Mouse (Mus musculus) macrophage (primary cell): ENCODE measurements around the gene Vps16. TPM values are rescaled to one million over a fixed set of nuclear protein-coding genes. Genes with fewer than 3 reads are reported as not detected.

Experiments
- polyA plus RNA-seq: library from polyadenylated mRNA; stranded (reverse); fragments of 250-400 nt; gene quantifications from 3 replicates; pipeline ENCODE4 v1.2.4, GENCODE M21; 2018; ENCODE audit warnings: inconsistent platforms

Gene Vps16
- polyA plus RNA-seq, 1 experiment from 2014 or later: 54.6 TPM

Other genes with a start within 250 kb of the Vps16 start
- gene Snrpb, start 244.9 kb upstream of the Vps16 start, polyA plus RNA-seq: 53.8 to 226 TPM (median 142 TPM) in 3 replicates
- gene Tmc2, start 229.1 kb upstream of the Vps16 start, polyA plus RNA-seq: not detected in 3 replicates
- gene Nop56, start 149.9 kb upstream of the Vps16 start, polyA plus RNA-seq: 38.9 to 156 TPM (median 72.2 TPM) in 3 replicates
- 93.5 to 120 TPM (median 103 TPM) in 3 replicates for gene Idh3b, start 139.8 kb upstream of the Vps16 start, polyA plus RNA-seq
- not detected in 3 replicates for gene Ebf4, start 129.2 kb upstream of the Vps16 start, polyA plus RNA-seq
- gene Cpxm1, start 26.8 kb upstream of the Vps16 start, polyA plus RNA-seq: 0.23 TPM in 1 of 3 replicates, not detected in the others
- not detected in 3 replicates for gene Gm28372, start 19.1 kb upstream of the Vps16 start, polyA plus RNA-seq
- gene 1700020A23Rik, start 19.1 kb upstream of the Vps16 start, polyA plus RNA-seq: not detected in 3 replicates
- not detected in 3 replicates for gene Tmem239, start 17.9 kb upstream of the Vps16 start, polyA plus RNA-seq
- gene Pced1a, start 362 bp downstream of the Vps16 start, polyA plus RNA-seq: 9.0 to 12.8 TPM (median 11.4 TPM) in 3 replicates
- gene Ptpra, start 25.9 kb downstream of the Vps16 start, polyA plus RNA-seq: 146 to 403 TPM (median 209 TPM) in 3 replicates
- 14.0 to 43.6 TPM (median 23.4 TPM) in 3 replicates for gene Mrps26, start 139.4 kb downstream of the Vps16 start, polyA plus RNA-seq
- gene Oxt, start 151.8 kb downstream of the Vps16 start, polyA plus RNA-seq: not detected in 3 replicates
- gene Avp, start 158.2 kb downstream of the Vps16 start, polyA plus RNA-seq: not detected in 3 replicates
- gene Fastkd5, start 205.7 kb downstream of the Vps16 start, polyA plus RNA-seq: 5.1 to 6.4 TPM (median 6.0 TPM) in 3 replicates
- 3.2 to 4.9 TPM (median 3.9 TPM) in 3 replicates for gene Ubox5, start 205.7 kb downstream of the Vps16 start, polyA plus RNA-seq
- 1.2 to 1.6 TPM (median 1.4 TPM) in 3 replicates for gene Lzts3, start 218.5 kb downstream of the Vps16 start, polyA plus RNA-seq
- gene Ddrgk1, start 240.3 kb downstream of the Vps16 start, polyA plus RNA-seq: 102 to 199 TPM (median 109 TPM) in 3 replicates
- 15.9 to 46.2 TPM (median 32.9 TPM) in 3 replicates for gene Itpa, start 243.3 kb downstream of the Vps16 start, polyA plus RNA-seq